Mouse (Mus musculus): ENCODE measurements at regions not wholly inside any gene's neighbourhood (a gene's known extent, or its start where the extent isn't known, plus 50 kb on each side); places are given as distances from the start of the nearest gene placed in this dataset.

DNA sequence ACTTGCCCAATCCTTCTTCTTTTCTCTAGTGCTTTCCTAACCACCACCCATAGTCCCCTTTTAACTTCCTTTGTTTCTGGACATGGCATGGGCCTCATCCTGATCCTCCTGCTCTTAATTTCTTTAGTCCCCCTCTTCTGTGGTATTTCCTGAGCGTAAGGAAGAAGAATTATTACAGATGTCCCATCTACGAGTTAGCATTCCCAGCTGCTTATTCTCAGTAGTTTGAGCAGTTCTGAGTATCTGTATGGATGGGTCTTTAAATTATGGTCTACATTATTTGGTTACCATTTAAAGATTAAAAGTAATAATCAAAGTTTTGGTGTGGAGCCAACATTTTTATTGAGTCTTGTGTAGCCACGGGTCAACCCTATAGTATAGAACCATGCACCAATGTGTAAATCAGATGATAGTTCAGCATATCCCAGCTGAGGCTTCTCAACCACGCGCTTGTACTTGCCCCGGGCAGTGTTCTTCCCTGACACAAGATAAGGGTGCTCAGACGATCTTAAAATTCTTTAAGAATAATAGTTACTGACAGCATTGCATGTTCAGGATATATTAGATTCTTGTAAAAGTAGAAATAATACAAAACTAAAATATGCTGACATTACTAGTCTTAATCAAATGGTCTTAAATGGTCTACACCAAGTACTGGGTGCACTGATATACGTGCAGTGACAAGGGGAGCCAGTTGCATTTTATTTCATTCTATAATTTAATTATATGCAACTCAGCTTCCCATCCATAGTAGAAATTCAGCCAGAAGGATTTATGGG lies 470.5 kb upstream of the Sphkap start:
- H3K79me2 ChIP-seq (ENCODE audit: control insufficient read depth, insufficient read depth), result no peaks in the 10 kb centered on the region
- H3K36me3 ChIP-seq (ENCODE audit: control insufficient read depth, insufficient read depth), result no peaks in the 10 kb centered on the region
- H3K27me3 ChIP-seq (ENCODE audit: control insufficient read depth, insufficient read depth, insufficient read length), result no peaks in the 10 kb centered on the region
- TF ChIP-seq USF1 (IDR thresholded peaks at IDR 0.05; ENCODE audit: low read depth) (no peak), CTCF (IDR thresholded peaks at IDR 0.05; ENCODE audit: control insufficient read depth, insufficient read depth, insufficient read length) (no peak), MAX (IDR thresholded peaks at IDR 0.05) (no peak), MYOD1 (IDR thresholded peaks at IDR 0.05; ENCODE audit: control insufficient read depth, insufficient read length, low read depth) (no peak), CEBPB (IDR thresholded peaks at IDR 0.05; ENCODE audit: low read depth) (no peak), FOSL1 (IDR thresholded peaks at IDR 0.05; ENCODE audit: insufficient read depth, low read length, poor library complexity, severe bottlenecking) (no peak), MYOG (IDR thresholded peaks at IDR 0.05; ENCODE audit: control insufficient read depth, extremely low read depth, insufficient read length) (no peak)
- no peaks in the 10 kb centered on the region for H3K79me3 ChIP-seq (ENCODE audit: low read depth)
- H3ac ChIP-seq (ENCODE audit: control insufficient read depth, insufficient read length, low read depth), result no peak overlapping the region
- no peak overlapping the region for H3K4me3 ChIP-seq (ENCODE audit: insufficient read depth, poor library complexity, severe bottlenecking)

- H3K79me2 ChIP-seq (ENCODE audit: control insufficient read depth, insufficient read depth), result no peaks in the 10 kb centered on the region
- no peaks in the 10 kb centered on the region for H3K27me3 ChIP-seq (ENCODE audit: control insufficient read depth, insufficient read depth, insufficient read length)
- no peaks in the 10 kb centered on the region for H3K36me3 ChIP-seq (ENCODE audit: control insufficient read depth, insufficient read depth)
- H3K79me3 ChIP-seq (ENCODE audit: low read depth), result no peaks in the 10 kb centered on the region
- no peak overlapping the region for H3ac ChIP-seq (ENCODE audit: control insufficient read depth, insufficient read length, low read depth)
- H3K4me3 ChIP-seq (ENCODE audit: insufficient read depth, poor library complexity, severe bottlenecking), result no peak overlapping the region
- no peak for TF ChIP-seq CEBPB (IDR thresholded peaks at IDR 0.05; ENCODE audit: low read depth)
- TF ChIP-seq FOSL1 (IDR thresholded peaks at IDR 0.05; ENCODE audit: insufficient read depth, low read length, poor library complexity, severe bottlenecking), result no peak
- TF ChIP-seq CTCF (IDR thresholded peaks at IDR 0.05; ENCODE audit: control insufficient read depth, insufficient read depth, insufficient read length), result no peak
- TF ChIP-seq MYOD1 (IDR thresholded peaks at IDR 0.05; ENCODE audit: control insufficient read depth, insufficient read length, low read depth), result no peak
- TF ChIP-seq MYOG (IDR thresholded peaks at IDR 0.05; ENCODE audit: control insufficient read depth, extremely low read depth, insufficient read length), result no peak
- no peak for TF ChIP-seq USF1 (IDR thresholded peaks at IDR 0.05; ENCODE audit: low read depth)
- TF ChIP-seq MAX (IDR thresholded peaks at IDR 0.05), result no peak
These were observed 463.0 kb upstream of the Sphkap start for GRCm38 (mm10) chr1:83870853-83871567.

GRCm38 (mm10) chr1:83869046-83869445 lies 461.0 kb upstream of the Sphkap start:
- H3ac ChIP-seq (ENCODE audit: control insufficient read depth, insufficient read length, low read depth), result no peak overlapping the region

DNA sequence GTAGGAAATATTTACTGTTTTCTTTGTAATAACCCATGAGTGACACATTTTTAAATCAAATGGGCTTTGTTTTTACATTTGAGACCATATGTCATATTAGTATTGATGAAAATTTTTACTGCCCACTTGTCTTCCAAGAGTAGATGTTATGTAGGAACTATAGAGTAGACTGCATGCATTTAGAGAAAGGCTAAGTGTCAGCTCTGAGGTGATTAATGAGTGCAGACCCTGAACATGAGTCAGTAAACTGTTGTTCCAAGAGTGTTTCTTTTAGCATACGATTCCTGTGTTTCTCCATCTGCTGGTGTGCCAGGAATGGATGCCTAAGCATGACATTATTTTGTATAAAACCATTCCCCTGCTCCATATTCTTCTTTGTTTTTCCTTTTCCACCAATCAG lies 454.5 kb upstream of the Sphkap start:
- no peaks in the 10 kb centered on the region for H3K79me3 ChIP-seq (ENCODE audit: low read depth)
- no peaks in the 10 kb centered on the region for H3K36me3 ChIP-seq (ENCODE audit: control insufficient read depth, insufficient read depth)
- no peak overlapping the region for H3ac ChIP-seq (ENCODE audit: control insufficient read depth, insufficient read length, low read depth)
- H3K4me3 ChIP-seq (ENCODE audit: insufficient read depth, poor library complexity, severe bottlenecking), result no peak overlapping the region
- no peaks in the 10 kb centered on the region for H3K79me2 ChIP-seq (ENCODE audit: control insufficient read depth, insufficient read depth)
- H3K27me3 ChIP-seq (ENCODE audit: control insufficient read depth, insufficient read depth, insufficient read length), result no peaks in the 10 kb centered on the region
- no peak for TF ChIP-seq MYOD1 (IDR thresholded peaks at IDR 0.05; ENCODE audit: control insufficient read depth, insufficient read length, low read depth)
- no peak for TF ChIP-seq MYOG (IDR thresholded peaks at IDR 0.05; ENCODE audit: control insufficient read depth, extremely low read depth, insufficient read length)
- no peak for TF ChIP-seq CTCF (IDR thresholded peaks at IDR 0.05; ENCODE audit: control insufficient read depth, insufficient read depth, insufficient read length)
- TF ChIP-seq USF1 (IDR thresholded peaks at IDR 0.05; ENCODE audit: low read depth), result no peak
- TF ChIP-seq MAX (IDR thresholded peaks at IDR 0.05), result no peak
- TF ChIP-seq CEBPB (IDR thresholded peaks at IDR 0.05; ENCODE audit: low read depth), result no peak
- no peak for TF ChIP-seq FOSL1 (IDR thresholded peaks at IDR 0.05; ENCODE audit: insufficient read depth, low read length, poor library complexity, severe bottlenecking)

More at GRCm38 (mm10) chr1:83869046-83869445, 461.0 kb upstream of the Sphkap start:
- Histone ChIP-seq H3K4me3 (ENCODE audit: insufficient read depth, poor library complexity, severe bottlenecking) (no peak overlapping the region), H3K27me3 (ENCODE audit: control insufficient read depth, insufficient read depth, insufficient read length) (no peaks in the 10 kb centered on the region), H3K79me2 (ENCODE audit: control insufficient read depth, insufficient read depth) (no peaks in the 10 kb centered on the region), H3K36me3 (ENCODE audit: control insufficient read depth, insufficient read depth) (no peaks in the 10 kb centered on the region), H3K79me3 (ENCODE audit: low read depth) (no peaks in the 10 kb centered on the region)
- no peak for TF ChIP-seq MAX (IDR thresholded peaks at IDR 0.05)
- TF ChIP-seq CEBPB (IDR thresholded peaks at IDR 0.05; ENCODE audit: low read depth), result no peak

DNA sequence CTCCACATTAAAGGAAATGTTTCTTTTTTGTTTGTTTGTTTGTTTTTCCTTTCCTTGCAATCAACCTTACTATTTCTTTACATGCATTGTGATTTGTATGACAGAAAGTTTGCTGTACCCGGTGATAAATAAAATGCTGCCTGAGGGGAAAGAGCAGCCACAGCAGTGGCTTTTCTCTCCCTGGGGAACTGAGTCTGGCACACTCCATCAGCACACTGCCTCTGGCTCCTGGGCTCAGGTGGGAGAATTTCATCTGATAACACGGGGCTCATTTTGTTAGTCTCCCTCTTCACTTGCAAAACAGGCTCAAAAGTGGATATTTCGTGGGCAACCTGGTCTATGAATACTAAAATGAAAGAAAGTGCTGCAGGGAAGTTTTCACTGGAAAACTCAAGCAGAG lies 454.1 kb upstream of the Sphkap start:
- TF ChIP-seq CTCF (IDR thresholded peaks at IDR 0.05; ENCODE audit: control insufficient read depth, insufficient read depth, insufficient read length), result no peak
- TF ChIP-seq MYOD1 (IDR thresholded peaks at IDR 0.05; ENCODE audit: control insufficient read depth, insufficient read length, low read depth), result no peak
- TF ChIP-seq USF1 (IDR thresholded peaks at IDR 0.05; ENCODE audit: low read depth), result no peak
- TF ChIP-seq CEBPB (IDR thresholded peaks at IDR 0.05; ENCODE audit: low read depth), result no peak
- TF ChIP-seq MYOG (IDR thresholded peaks at IDR 0.05; ENCODE audit: control insufficient read depth, extremely low read depth, insufficient read length), result no peak
- no peak for TF ChIP-seq FOSL1 (IDR thresholded peaks at IDR 0.05; ENCODE audit: insufficient read depth, low read length, poor library complexity, severe bottlenecking)
- no peak for TF ChIP-seq MAX (IDR thresholded peaks at IDR 0.05)
- Histone ChIP-seq H3ac (ENCODE audit: control insufficient read depth, insufficient read length, low read depth) (no peak overlapping the region), H3K4me3 (ENCODE audit: insufficient read depth, poor library complexity, severe bottlenecking) (no peak overlapping the region), H3K79me2 (ENCODE audit: control insufficient read depth, insufficient read depth) (no peaks in the 10 kb centered on the region), H3K79me3 (ENCODE audit: low read depth) (no peaks in the 10 kb centered on the region), H3K36me3 (ENCODE audit: control insufficient read depth, insufficient read depth) (no peaks in the 10 kb centered on the region), H3K27me3 (ENCODE audit: control insufficient read depth, insufficient read depth, insufficient read length) (no peaks in the 10 kb centered on the region)

Data from C2C12 (cell line).